Mouse (Mus musculus) MEL (cell line): ENCODE measurements around the gene Olfr1080.

Experiments
- BHLHE40 ChIP-seq: IDR thresholded peaks from 2 replicates; pipeline ENCODE4 v1.6.1; 2012; ENCODE audit warnings: low read depth, mild to moderate bottlenecking, inconsistent platforms, low read length, improper control_type of control experiment, borderline replicate concordance
- CHD2 ChIP-seq: IDR thresholded peaks from 2 replicates; pipeline ENCODE4 v1.6.1; 2011; ENCODE audit warnings: low read length, improper control_type of control experiment
- CTCF ChIP-seq, 3 experiments: IDR thresholded peaks in 2 of 3; conservative IDR thresholded peaks in 1 of 3; 2 replicates each; pipeline ENCODE4 v1.5.1; 2011 to 2012; ENCODE audit warnings: low read length in 3 of 3, low read depth in 2 of 3, mild to moderate bottlenecking in 2 of 3, improper control_type of control experiment in 1 of 3, inconsistent platforms in 1 of 3, mixed read lengths in 1 of 3, moderate library complexity in 1 of 3; ENCODE audit not compliant: control insufficient read depth in 1 of 3, insufficient read depth in 1 of 3, poor library complexity in 1 of 3, severe bottlenecking in 1 of 3
- E2F4 ChIP-seq: IDR thresholded peaks from 2 replicates; pipeline ENCODE4 v1.6.1; 2011; ENCODE audit warnings: low read depth, low read length, improper control_type of control experiment, borderline replicate concordance
- HCFC1 ChIP-seq: IDR thresholded peaks from 2 replicates; pipeline ENCODE4 v1.6.1; 2012; ENCODE audit warnings: low read depth, mild to moderate bottlenecking, inconsistent platforms, low read length, improper control_type of control experiment, moderate library complexity
- MYB ChIP-seq: IDR thresholded peaks from 2 replicates; pipeline ENCODE4 v1.6.1; 2011; ENCODE audit warnings: mild to moderate bottlenecking, low read depth, low read length, improper control_type of control experiment
- POLR2A ChIP-seq, 2 experiments: IDR thresholded peaks; 2 replicates each; pipeline ENCODE4 v1.6.1; 2011 to 2012; ENCODE audit warnings: low read length in 2 of 2, mild to moderate bottlenecking in 2 of 2, control low read depth in 1 of 2, improper control_type of control experiment in 1 of 2, low read depth in 1 of 2, moderate library complexity in 1 of 2; ENCODE audit not compliant: control insufficient read depth in 1 of 2, insufficient read depth in 1 of 2, poor library complexity in 1 of 2
- POLR2AphosphoS2 ChIP-seq: IDR thresholded peaks from 2 replicates; pipeline ENCODE4 v1.6.1; 2011; ENCODE audit warnings: low read length, improper control_type of control experiment
- SMC3 ChIP-seq: IDR thresholded peaks from 2 replicates; pipeline ENCODE4 v1.6.1; 2011; ENCODE audit warnings: low read depth, low read length, improper control_type of control experiment
- TCF12 ChIP-seq: IDR thresholded peaks from 2 replicates; pipeline ENCODE4 v1.6.1; 2014; ENCODE audit warnings: low read depth, mild to moderate bottlenecking, inconsistent platforms, low read length, improper control_type of control experiment, moderate library complexity
- USF1 ChIP-seq: IDR thresholded peaks from 2 replicates; pipeline ENCODE4 v1.6.1; 2014; ENCODE audit warnings: low read depth, mild to moderate bottlenecking, inconsistent platforms, low read length, improper control_type of control experiment, moderate library complexity

GRCm38 (mm10) chr2:86542380-86542779 is 15.7 kb downstream of the Olfr1080 start, which contains the start of gene Olfr1079:
- no peak for TF ChIP-seq HCFC1
- TF ChIP-seq BHLHE40, result no peak
- TF ChIP-seq SMC3, result no peak
- no peak for TF ChIP-seq USF1
- no peak for TF ChIP-seq TCF12
- no peak for TF ChIP-seq CTCF (IDR thresholded peaks at IDR 0.05 in 2 of 3, conservative IDR thresholded peaks at IDR 0.05 in 1 of 3; ENCODE audit: control insufficient read depth in 1 of 3, insufficient read depth in 1 of 3, low read depth in 2 of 3, low read length in 3 of 3, poor library complexity in 1 of 3, severe bottlenecking in 1 of 3)
- TF ChIP-seq CHD2, result no peak
- no peak for TF ChIP-seq POLR2A (IDR thresholded peaks at IDR 0.05; ENCODE audit: control insufficient read depth in 1 of 2, insufficient read depth in 1 of 2, low read depth in 1 of 2, low read length in 2 of 2, poor library complexity in 1 of 2)
- TF ChIP-seq E2F4, result no peak
- TF ChIP-seq POLR2AphosphoS2, result no peak
- TF ChIP-seq MYB, result no peak
